Mouse (Mus musculus) monocyte, adult 5-6 weeks (primary cell): Measurements from ENCODE around the gene Obsl1. TPM values are rescaled to one million over a fixed set of nuclear protein-coding genes. Genes with fewer than 3 reads are reported as not detected.

Experiments
- ATAC-seq: fragments of 153-309, 156-312 bp; replicated peaks from 2 replicates; pipeline ENCODE4 v1.8.0; 2017; ENCODE audit warnings: mild to moderate bottlenecking; ENCODE audit not compliant: low TSS enrichment, insufficient number of reproducible peaks, severe bottlenecking, poor library complexity, low FRiP score
- total RNA-seq: library from RNA; stranded (forward); fragments of 200-1000, 200-491, 200-594 nt; gene quantifications from 3 replicates; pipeline ENCODE4 v1.2.3, GENCODE M21; 2017

Obsl1 gene
- total RNA-seq, 1 experiment from 2014 or later: not detected

DNA sequence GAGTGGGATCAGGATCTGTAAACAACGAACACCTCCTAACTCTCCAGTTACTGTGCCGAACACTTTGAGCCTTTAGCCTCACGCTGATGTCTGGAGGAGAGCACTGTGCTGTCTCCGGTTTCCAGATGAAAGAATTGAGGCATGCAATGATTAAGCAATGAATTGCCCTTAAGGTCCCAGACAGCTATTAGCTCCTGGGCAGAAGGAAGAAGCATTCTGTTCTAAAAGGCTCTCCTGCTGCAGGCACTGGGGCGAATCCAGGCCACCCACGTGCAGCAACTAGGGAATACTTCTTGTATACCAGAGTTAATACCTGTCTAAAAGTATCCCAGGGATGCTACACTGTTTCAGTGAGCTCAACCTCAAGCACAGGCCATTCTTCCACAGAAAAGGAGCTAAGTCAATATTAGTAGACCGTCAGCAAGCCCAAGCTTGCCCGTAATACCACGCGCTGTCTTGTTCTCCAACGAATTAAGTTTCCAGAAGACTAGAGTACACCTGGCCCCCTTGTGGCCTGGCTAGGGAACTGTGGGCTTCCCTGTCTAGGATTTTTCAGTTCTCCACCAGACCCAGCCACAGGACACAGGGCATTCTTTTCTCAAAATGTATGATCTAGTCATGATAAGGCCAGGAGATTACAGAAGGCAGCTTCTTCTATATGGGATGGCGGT is 11.2 kb downstream of the Obsl1 start:
- no peak for ATAC-seq

DNA sequence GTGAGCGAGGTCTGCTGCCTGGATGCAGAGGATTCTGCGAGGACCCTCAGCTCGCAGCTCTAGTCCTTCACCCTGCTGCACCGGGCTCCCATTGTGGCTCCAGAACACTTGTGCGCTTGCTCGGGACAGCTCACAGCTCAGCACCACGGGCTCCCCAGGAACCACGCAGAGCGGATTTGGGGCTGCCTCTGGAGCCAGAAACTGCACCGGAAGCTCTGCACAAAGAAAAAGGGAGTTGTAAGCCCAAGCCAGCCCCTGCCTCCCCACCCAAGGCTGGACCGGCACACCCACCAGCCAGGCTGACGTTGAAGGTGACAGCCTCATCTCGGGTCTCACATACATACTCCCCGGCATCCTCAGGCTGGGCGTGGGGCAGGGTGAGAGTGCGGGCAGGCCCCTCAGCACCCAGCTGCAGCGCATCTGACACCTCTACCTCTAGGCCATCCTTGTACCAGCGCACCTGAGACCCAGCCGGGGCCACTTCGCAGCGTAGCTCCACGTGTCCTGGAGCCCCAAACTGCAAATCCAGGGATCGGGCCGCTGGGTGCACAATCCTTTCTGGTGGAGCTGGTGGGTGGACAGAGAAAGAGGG is 13.6 kb downstream of the Obsl1 start:
- ATAC-seq: no peak

DNA sequence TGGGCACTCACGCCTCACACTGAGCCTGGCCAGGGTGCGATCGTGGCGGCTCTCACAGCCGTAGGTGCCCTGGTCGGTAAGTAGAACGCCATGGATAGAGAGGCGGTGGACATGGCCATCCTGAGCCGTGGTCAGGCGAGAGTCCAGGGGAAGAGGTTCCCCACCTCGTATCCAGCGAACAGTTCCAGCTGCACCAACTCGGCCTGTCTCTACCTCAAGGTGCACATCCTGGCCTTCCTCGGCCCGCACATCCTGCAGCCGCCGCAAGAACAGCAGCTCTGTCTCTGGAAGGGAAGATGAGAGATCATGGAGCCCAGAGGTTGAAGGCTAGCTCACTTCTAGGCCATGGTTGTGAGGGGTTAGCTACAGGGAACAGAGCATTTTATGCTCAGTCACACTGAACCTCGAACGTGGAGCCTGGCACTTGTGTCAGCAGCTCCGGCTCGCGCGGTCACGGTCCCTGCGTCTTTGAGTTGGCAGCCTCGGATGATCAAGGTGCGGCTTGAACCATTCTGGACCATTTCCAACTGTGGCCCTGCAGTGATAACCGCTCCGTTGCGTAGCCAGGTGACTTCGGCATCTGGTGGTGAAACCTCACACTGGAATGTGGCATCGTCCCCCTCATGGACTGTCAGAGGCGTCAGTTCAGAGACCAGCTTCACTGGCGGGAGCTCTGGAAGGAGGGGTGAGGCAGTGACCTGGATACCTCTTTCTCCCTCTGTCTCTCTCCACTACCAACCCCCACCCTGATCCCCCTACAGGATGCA is 15.3 kb downstream of the Obsl1 start:
- no peak for ATAC-seq

DNA sequence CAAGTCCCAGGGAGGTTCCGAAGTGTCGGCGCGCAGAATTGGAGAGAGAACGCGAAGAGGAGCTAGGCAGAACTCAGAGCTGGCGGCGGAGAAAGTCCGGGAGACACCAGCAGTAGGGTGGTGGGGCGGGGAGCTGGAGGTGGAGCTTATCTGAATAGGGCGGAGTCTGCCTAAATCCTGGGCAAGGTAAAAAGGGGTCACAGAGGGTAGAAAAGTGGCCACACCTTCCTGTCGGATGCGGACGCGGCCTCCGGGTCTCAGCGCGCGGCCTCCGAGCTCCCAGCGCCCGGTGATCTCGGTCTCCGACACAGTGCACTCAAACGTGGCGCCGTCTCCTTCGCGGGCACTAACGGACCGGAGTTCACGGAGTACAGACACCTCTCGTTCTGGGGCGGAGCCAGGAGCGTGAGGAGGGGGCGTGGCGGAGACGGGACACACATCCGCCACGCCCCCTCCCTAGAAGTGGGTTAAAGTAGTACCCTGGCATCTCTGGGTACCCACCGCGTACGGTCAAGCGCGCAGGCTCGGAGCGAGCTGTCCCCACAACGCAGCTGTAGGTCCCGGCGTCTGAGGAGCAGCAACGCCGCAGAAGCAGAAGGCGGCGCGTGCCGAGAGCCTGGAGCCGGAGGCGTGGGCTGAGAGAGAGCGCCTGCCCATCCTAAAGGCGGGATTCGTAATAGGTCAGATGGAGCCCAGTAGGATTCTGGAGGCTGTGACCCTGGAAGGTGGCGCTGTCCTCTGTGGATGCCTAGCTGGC is 18.7 kb downstream of the Obsl1 start:
- no peak for ATAC-seq

DNA sequence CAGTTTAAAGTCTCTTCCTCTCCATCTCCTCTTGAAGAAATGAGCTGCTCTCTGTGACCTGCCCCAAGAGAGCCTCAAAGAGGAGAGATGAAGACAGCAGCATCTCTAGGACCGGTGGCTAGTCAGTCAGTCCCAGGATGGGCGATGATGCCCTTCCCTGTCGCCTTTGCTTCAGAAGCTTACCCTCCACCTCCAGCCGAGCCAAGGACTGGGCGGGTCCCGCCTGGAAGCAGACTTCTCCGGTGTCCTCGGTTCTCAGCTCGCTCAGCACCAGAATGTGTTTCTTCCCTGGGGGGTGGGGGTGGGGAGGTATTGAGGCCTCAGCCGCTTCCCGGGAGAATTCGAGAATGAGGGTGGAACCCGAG is 19.2 kb downstream of the Obsl1 start:
- ATAC-seq: no peak

DNA sequence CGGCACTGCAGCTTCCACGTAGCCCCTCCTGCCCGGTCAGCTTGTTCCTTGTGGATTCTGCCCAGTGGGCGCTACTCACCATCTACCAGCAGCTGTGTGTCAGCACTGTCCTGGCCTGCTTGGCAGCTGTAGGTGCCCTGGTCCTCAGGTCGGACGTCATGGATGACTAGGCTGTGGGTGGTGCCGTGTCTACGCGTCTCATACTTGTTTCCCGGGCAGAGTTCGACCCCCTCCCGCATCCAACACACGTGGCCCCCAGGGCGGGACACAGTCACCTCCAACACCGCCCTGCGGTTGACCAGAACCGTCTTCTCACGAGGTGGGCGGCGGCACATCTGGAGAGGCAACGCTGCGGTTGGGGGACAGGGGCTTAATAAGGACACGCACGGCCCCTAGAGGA is 19.7 kb downstream of the Obsl1 start:
- no peak for ATAC-seq

DNA sequence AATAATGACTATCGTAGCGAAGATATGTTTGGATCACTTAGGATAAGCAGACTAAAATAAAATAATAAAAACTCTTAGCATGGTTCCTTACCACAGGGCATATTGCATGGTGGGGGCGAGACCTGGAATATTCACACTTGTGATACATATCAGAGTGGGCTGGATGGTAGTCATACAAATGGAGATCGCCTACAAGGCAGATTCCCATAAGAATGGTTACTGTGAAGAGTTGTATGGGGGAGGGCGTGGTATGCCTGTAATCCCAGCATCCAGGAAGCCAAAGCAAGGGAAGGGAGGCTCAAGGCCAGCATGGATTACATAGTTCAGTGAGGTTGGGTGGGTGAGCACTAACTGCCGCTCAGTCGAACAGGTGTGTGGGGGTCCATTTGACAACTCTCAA is 25.5 kb downstream of the Obsl1 start:
- no peak for ATAC-seq

DNA sequence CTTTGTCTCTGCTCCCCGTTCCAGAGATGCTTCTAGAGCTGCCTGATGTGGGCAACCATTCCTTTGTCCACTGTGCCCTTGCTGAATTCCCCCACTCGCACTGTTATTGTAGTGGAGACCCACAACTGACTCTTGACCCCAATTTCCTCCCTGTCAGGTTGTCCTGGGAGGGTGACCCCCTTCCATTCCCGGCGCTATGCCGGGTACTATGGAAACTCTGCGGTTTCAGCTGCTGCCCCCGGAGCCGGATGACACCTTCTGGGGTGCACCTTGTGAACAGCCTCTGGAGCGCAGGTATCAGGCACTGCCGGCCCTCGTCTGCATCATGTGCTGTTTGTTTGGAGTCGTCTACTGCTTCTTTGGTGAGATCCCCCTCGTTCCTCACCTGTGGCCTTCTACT is 26.2 kb downstream of the Obsl1 start:
- no peak for ATAC-seq

DNA sequence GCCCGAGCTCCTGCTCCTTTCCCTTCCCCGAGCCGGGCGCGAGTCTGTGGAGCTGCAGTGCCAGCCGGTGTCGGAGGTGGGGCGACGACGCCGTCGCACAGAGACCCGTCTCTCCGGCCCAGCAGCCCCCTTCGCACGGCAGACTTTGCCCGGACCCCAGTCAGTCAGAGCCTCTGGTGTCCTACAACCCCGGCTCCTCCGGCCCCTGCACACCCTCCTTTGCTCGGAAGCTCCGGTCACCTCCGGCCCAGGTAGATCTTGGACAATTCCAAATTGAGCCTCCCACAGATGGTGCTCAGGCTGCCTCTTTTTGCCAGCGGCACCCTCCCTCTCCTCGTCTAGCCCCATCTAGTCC is 26.6 kb downstream of the Obsl1 start:
- ATAC-seq: no peak

DNA sequence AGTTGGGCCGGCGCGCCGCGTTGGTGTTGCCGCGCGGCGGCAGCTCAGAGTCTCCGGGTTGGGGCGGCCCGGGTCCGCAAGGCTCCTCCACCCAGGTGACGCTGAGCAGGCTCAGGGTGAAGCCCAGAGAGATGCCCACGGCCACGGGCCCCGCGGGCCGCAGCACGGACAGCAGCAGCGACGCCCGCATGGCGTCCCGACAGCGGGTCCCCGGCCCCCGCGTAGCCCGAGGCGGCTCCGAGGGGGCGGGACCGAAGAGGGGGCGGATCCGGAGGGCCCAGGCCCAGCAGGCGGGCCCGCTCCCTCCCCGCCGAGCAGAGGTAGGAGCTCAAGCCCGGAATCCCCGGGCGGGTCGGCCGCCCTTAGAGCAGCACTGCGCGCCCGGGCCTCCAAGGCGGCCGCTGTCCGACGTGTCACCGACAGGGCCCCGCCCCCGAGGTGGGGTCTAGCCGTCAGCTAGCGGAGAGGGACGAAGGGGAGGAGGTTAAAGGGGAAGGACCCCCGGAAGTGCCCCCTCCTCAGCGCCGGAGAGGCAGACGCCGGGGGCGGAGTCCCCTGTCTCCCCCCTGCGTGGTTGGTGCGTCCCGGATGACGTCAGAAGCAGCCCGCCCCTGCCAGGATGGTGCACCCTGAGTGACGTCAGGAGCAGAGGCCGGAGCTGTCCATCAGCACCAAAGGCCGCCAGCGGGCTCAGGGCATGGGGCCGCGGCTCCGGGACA is 27.2 kb downstream of the Obsl1 start, which contains the start of the genes Chpf and Tmem198:
Gene Chpf (minus strand): TSS at position 392 of the 719 bp plus-strand sequence.
Gene Tmem198 (plus strand): TSS at position 617 of the 719 bp plus-strand sequence.
- ATAC-seq: peak; percentile 85

DNA sequence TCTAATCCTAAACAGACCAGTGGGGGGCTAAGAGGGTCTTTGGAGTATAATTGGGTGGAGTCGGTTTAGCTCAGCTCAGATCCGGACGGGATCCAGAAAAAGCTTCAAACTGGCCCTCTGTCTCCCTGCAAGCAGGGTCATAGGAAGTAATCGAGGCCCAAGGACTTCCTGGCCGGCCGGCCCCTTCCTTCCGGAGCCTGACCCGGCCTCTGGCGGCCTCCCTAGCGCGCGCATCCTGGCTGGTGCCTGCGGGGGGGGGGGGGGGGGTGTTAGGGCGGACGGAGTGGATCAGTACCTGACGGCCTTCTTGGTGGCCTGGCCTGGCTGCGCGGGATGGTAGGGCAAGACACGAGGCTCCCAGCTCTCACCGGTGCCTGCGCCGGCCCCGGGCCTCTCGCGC is 27.8 kb downstream of the Obsl1 start:
- no peak for ATAC-seq

DNA sequence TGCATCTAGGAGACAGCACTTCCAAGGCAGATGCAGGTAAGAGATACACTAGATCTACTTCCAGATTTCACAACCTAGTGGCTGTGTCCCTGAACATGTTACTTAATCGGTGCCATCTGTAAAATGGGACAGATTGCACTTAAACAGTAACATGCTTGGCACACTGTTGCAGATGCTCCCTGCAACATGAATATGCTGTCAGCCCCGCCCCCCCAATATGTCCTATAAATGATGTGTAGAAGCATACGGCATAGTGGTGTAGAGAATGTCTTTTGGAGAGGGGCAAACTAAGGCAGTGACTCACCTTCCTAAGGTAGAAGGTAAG is 28.3 kb downstream of the Obsl1 start:
- no peak for ATAC-seq

DNA sequence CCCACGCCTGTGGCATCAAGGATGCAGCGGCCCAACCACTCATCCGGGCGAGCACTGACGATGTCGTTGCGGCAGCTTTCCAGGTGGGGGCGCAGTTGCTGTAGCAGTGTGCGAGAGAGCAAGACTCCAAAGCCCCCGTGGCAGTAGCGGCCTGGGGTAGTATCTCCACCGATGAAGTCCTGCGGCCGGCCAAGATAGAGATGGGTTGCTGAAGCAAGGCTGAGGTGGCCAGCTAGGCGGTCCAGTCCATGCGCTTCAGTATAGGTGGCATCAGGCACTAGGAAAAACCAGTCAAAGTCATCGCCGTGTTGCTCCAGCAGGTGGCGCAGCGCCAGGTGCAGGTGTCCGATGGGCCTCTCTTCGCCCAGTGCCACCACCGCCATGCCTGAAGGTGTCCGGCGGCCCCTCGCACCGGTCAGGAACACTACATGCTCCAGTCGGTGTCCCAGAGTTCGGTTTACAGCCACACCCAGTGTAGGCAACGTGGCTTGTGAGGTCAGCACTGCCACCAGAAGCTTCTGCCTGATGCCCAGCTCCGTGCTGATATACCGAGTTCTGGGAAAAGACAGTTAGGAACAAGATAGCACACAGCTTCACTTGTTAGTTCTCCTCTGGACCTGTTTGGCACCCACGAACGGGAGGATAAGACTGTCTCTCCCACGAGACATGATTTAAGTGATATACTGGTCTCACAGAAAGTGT is 28.8 kb downstream of the Obsl1 start:
- ATAC-seq: peak; percentile 24

DNA sequence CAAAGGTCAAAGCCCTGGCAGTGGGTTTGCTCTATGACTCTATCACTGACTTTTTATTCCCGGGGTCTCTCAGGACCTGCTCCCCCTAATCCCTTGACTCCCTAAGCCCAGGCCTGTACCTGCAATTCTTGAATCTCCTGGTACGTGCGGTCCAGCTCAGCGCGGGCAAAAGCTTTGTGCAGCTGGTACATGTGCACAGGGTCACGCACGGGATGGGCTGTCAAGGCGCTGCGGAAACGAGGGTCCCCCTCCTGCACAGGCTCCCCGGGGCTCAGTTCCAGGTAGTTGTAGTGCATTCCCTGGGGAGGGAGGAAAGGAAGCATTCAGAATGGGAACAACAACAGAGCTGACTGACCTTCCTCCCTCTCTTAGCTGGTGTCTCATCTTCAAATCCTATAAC is 29.8 kb downstream of the Obsl1 start:
- ATAC-seq: no peak

DNA sequence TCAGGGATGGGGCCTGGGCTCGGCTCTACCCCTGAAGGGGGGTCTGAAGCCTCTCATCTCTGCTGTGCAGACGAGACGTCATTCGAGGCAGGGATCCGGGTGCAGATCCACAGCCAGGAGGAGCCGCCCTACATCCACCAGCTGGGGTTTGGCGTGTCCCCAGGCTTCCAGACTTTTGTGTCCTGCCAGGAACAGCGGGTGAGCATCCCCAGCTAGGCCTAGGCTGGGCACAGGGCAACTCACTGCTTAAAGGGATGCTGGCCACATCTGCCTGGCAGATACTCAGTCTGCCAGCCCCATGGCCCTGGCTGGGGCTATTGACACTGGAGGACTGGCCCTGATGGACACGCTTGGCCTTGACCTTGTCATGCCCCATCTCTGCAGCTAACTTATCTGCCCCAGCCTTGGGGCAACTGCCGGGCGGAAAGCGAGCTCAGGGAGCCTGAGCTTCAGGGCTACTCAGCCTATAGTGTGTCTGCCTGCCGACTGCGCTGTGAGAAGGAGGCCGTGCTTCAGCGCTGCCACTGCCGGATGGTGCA is 36.9 kb downstream of the Obsl1 start:
- no peak for ATAC-seq

DNA sequence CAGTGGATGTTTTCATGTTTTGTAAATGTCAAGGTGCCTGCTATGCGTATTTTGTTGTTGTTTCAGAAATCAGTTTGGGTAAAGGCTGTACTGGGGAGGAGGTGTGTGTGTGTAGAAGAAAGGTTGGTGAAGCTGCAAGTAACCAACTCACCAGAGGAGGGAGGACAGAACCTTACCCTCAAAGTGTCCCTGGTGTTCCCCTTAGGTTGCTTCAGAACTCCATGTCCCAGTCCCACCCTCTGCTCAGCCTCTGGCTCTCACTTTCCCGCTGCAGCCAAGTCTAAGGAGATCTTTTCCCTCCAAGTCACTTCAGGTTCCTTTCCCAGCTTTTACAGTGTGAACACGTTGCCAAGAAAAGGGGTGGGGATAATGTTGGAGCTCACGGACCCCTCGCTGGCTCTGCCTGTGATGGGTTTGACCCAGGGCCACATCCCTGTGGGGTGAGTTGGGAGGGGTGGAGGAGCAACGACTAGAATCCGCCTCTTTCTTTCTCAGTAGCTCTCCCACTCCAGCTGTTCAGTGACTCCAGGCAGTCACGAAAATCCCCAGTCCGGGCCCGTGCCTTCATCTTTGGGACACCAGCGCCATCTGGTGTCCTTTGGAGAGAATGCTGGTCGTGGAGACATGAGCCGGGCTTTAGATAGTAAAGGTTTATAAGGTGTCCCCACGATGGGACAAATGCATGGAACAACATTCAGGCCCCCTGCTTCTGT is 38.9 kb downstream of the Obsl1 start:
- 0 out of 2 replicates have a peak, but pooled peaks have one; percentile 52 for ATAC-seq

DNA sequence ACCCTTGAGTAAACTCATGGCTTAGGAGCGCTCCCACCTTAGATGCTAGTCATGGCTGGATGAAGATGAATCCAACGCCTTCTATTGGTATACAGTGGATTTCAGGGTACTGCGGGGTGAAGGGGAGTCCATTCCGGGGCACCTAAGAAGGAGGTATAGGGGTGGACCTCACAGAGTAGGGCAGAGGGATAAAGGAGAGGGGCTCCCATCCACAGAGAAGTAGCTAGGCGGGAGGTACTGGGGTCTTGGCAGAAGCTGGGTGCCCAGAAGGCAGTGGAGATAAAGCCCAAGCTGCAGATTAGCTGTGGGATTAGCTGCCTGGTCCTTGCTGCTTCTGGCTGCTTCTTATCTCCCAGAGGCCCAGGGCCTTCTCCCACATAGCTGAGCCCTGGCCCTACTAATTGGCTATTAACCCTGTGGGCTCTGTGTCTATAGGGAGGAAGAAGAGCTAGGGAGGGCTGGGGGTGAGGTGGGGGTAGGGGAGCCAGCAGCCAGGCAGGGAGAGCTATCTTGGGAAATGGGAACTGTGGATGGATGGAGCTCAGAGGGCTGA is 42.5 kb downstream of the Obsl1 start:
- no peak for ATAC-seq
